Mouse (Mus musculus) heart, adult 2 months (tissue): ENCODE data around the gene Palld.

ENCODE experiments used
- CTCF ChIP-seq: fragments of 200-600 bp; IDR thresholded peaks from 2 replicates; pipeline ENCODE4 v1.8.1; 2022; ENCODE audit warnings: antibody characterized with exemption, mild to moderate bottlenecking, moderate library complexity
- EP300 ChIP-seq: fragments of 200-500 bp; IDR thresholded peaks from 2 replicates; pipeline ENCODE4 v1.6.1; 2011; ENCODE audit warnings: low read depth, low read length, control low read depth; ENCODE audit not compliant: insufficient read depth
- POLR2A ChIP-seq: fragments of 200-500 bp; IDR thresholded peaks from 2 replicates; pipeline ENCODE4 v1.6.1; 2011; ENCODE audit warnings: mild to moderate bottlenecking, low read depth, low read length, control low read depth; ENCODE audit not compliant: insufficient read depth

DNA sequence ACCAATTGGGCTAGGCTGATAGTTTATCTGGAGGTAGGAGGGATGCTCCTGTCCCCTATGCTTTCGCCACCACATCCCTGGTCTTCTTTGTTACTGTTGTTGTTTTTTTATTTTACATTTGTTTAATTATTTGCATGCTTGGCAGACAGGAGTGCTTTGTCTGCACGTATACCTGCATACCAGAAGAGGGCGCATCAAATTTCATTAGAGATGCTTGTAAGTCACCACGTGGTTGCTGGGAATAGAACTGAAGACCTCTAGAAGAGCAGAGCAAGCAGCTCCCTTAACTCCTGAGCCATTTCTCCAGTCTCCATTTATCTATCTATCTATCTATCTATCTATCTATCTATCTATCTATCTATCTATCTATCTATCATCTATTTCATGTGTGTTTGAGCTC is 166.4 kb downstream of the Palld start:
- TF ChIP-seq POLR2A, result no peak
- no peak for TF ChIP-seq EP300
- peak; percentile 57 for TF ChIP-seq CTCF
